Mouse (Mus musculus) midbrain, embryonic 14.5 days (tissue): Measurements from ENCODE around the gene Pqbp1. TPM values are rescaled to one million over a fixed set of nuclear protein-coding genes. Genes with fewer than 3 reads are reported as not detected.

Experiments
- ATAC-seq: fragments of 200-750 bp; cut with Nextera tagmentation; 2 replicates; pipeline ENCODE4 v1.8.0; 2017; ENCODE audit warnings: moderate number of reproducible peaks, moderate library complexity; ENCODE audit not compliant: low FRiP score, low TSS enrichment
- DNase-seq: peaks from one replicate; pipeline ENCODE4 v3.0.0-alpha.2; 2015
- H3K27ac ChIP-seq: fragments of 300-500 bp; sonication (generic); replicated peaks from 2 replicates; pipeline ENCODE4 v1.5.1; 2014; ENCODE audit warnings: mild to moderate bottlenecking, low read depth, low read length, moderate library complexity
- H3K27me3 ChIP-seq: fragments of 300-500 bp; sonication (generic); 2 replicates; pipeline ENCODE4 v1.6.1; 2014; ENCODE audit warnings: low read length, control low read depth, mixed read lengths; ENCODE audit not compliant: control insufficient read depth, insufficient read depth
- H3K36me3 ChIP-seq: fragments of 300-500 bp; sonication (generic); 2 replicates; pipeline ENCODE4 v1.6.1; 2014; ENCODE audit warnings: low read length, control low read depth; ENCODE audit not compliant: control insufficient read depth, insufficient read depth
- H3K4me1 ChIP-seq: fragments of 300-500 bp; sonication (generic); 2 replicates; pipeline ENCODE4 v1.6.1; 2014; ENCODE audit warnings: mild to moderate bottlenecking, antibody characterized with exemption, low read length, control low read depth; ENCODE audit not compliant: control insufficient read depth, insufficient read depth
- H3K4me2 ChIP-seq: fragments of 300-500 bp; sonication (generic); 2 replicates; pipeline ENCODE4 v1.6.1; 2014; ENCODE audit warnings: mild to moderate bottlenecking, low read length, moderate library complexity
- H3K4me3 ChIP-seq: fragments of 300-500 bp; sonication (generic); replicated peaks from 2 replicates; pipeline ENCODE4 v1.5.1; 2014; ENCODE audit warnings: low read depth, low read length
- H3K9ac ChIP-seq: fragments of 300-500 bp; sonication (generic); replicated peaks from 2 replicates; pipeline ENCODE4 v1.6.1; 2014; ENCODE audit warnings: mild to moderate bottlenecking, low read length, moderate library complexity
- H3K9me3 ChIP-seq: fragments of 300-500 bp; sonication (generic); 2 replicates; pipeline ENCODE4 v1.6.1; 2016; ENCODE audit warnings: low read length, control low read depth, mixed read lengths; ENCODE audit not compliant: control insufficient read depth
- WGBS: fragments of 180-500 bp; shearing (Covaris S2); extraction: QIAGEN DNeasy Blood & Tissue Kit; methylation state at CpG from one replicate; pipeline ENCODE4 v1.1.7; 2014; 5-methylcytosine and 5-hydroxymethylcytosine counted together
- polyA plus RNA-seq: library from polyadenylated mRNA; unstranded; fragments of >200 nt; fragmentation: Nextera tagmentation; extraction: Ambion mirVana; gene quantifications from 2 replicates; pipeline ENCODE4 v1.2.1, GENCODE M21; 2014

Pqbp1 gene
- polyA plus RNA-seq, result 181 and 219 TPM in 2 replicates

GRCm38 (mm10) chrX:7898880-7899874 lies at the start of gene Pqbp1, which contains the start of gene Timm17b:
Gene Pqbp1, minus strand, starts transcription at chrX:7899269.
Gene Timm17b, plus strand, starts transcription at chrX:7899357.
- DNase-seq (peak; percentile 93), ATAC-seq (peak; percentile 98)
- WGBS, result 18% methylated on average over 62 of the region's 62 CpGs
- Histone ChIP-seq H3K27ac (peak within 1 kb of the TSS; percentile 88), H3K27me3 (no peaks in the 10 kb centered on the region), H3K9ac (peak within 1 kb of the TSS; percentile 60), H3K4me2 (peak within 1 kb of the TSS; percentile 54), H3K9me3 (no peaks in the 10 kb centered on the region), H3K36me3 (peaks cover 25% of the 10 kb centered on the region), H3K4me3 (peak within 1 kb of the TSS; percentile 53), H3K4me1 (0 out of 2 replicates have a peak, but pooled peaks cover 4% of the 10 kb centered on the region)

GRCm38 (mm10) chrX:7947900-7948492 lies 48.9 kb upstream of the Pqbp1 start:
- H3K27me3 ChIP-seq, result no peaks in the 10 kb centered on the region
- DNase-seq, result peak; percentile 94
- peak; percentile 96; the same call in 1 of the 2 replicates for ATAC-seq

GRCm38 (mm10) chrX:7947108-7947899 lies 48.2 kb upstream of the Pqbp1 start, which contains the start of gene Hdac6:
Gene Hdac6, minus strand, starts transcription at chrX:7947889.
- peak within 1 kb of the TSS; percentile 71 for H3K27ac ChIP-seq
- peak within 1 kb of the TSS; percentile 56 for H3K4me2 ChIP-seq
- H3K9me3 ChIP-seq, result no peaks in the 10 kb centered on the region
- ATAC-seq, result peak; percentile 57
- no peak for DNase-seq
- H3K4me1 ChIP-seq, result no peaks in the 10 kb centered on the region
- H3K36me3 ChIP-seq, result 0 out of 2 replicates have a peak, but pooled peaks cover 4% of the 10 kb centered on the region
- H3K27me3 ChIP-seq, result no peaks in the 10 kb centered on the region
- 25% methylated on average over 36 of the region's 37 CpGs for WGBS
- H3K4me3 ChIP-seq, result peak within 1 kb of the TSS; percentile 46
- H3K9ac ChIP-seq, result peak within 1 kb of the TSS; percentile 43

More at GRCm38 (mm10) chrX:7947900-7948492, 48.9 kb upstream of the Pqbp1 start:
- peak overlapping the region; percentile 46 for H3K4me3 ChIP-seq
- H3K4me1 ChIP-seq, result no peaks in the 10 kb centered on the region
- no peaks in the 10 kb centered on the region for H3K9me3 ChIP-seq
- 19% methylated on average over 38 of the region's 38 CpGs for WGBS
- peak overlapping the region; percentile 31; the same call in 1 of the 2 replicates for H3K9ac ChIP-seq
- peak overlapping the region; percentile 70 for H3K27ac ChIP-seq
- peak overlapping the region; percentile 49 for H3K4me2 ChIP-seq
- H3K36me3 ChIP-seq, result 0 out of 2 replicates have a peak, but pooled peaks cover under 1% of the 10 kb centered on the region

- Histone ChIP-seq H3K4me2 (no peak overlapping the region), H3K9ac (no peak overlapping the region), H3K27me3 (no peaks in the 10 kb centered on the region), H3K9me3 (no peaks in the 10 kb centered on the region), H3K4me3 (no peak overlapping the region), H3K27ac (no peak overlapping the region), H3K4me1 (no peaks in the 10 kb centered on the region), H3K36me3 (peaks cover 9% of the 10 kb centered on the region; the same call in 1 of the 2 replicates)
- ATAC-seq, result no peak
- WGBS, result 68% methylated on average over 8 of the region's 8 CpGs
- DNase-seq, result no peak
Measured at GRCm38 (mm10) chrX:7945618-7946017, 46.5 kb upstream of the Pqbp1 start.

- no peaks in the 10 kb centered on the region for H3K27me3 ChIP-seq
- H3K4me3 ChIP-seq, result no peak overlapping the region
- no peak overlapping the region for H3K27ac ChIP-seq
- ATAC-seq (no peak), DNase-seq (no peak)
- no peaks in the 10 kb centered on the region for H3K9me3 ChIP-seq
- no peak overlapping the region for H3K9ac ChIP-seq
- H3K4me2 ChIP-seq, result no peak overlapping the region
- no peaks in the 10 kb centered on the region for H3K4me1 ChIP-seq
- whole genome bisulfite sequencing, result 96% methylated on average over 6 of the region's 6 CpGs
- peaks cover 32% of the 10 kb centered on the region for H3K36me3 ChIP-seq
Measured at GRCm38 (mm10) chrX:7937667-7938066, 38.6 kb upstream of the Pqbp1 start.

GRCm38 (mm10) chrX:7936874-7937273 lies 37.8 kb upstream of the Pqbp1 start:
- WGBS, result 52% methylated on average over 11 of the region's 11 CpGs
- Histone ChIP-seq H3K4me3 (no peak overlapping the region), H3K4me2 (no peak overlapping the region), H3K9ac (no peak overlapping the region), H3K27ac (no peak overlapping the region), H3K27me3 (no peaks in the 10 kb centered on the region), H3K4me1 (no peaks in the 10 kb centered on the region), H3K9me3 (no peaks in the 10 kb centered on the region), H3K36me3 (peaks cover 40% of the 10 kb centered on the region)
- DNase-seq (no peak), ATAC-seq (no peak)

- Histone ChIP-seq H3K27me3 (no peaks in the 10 kb centered on the region; the same call in 1 of the 2 replicates), H3K9me3 (no peaks in the 10 kb centered on the region), H3K9ac (no peak within 1 kb of the TSS), H3K4me1 (no peaks in the 10 kb centered on the region), H3K36me3 (peaks cover 38% of the 10 kb centered on the region), H3K27ac (no peak within 1 kb of the TSS), H3K4me3 (no peak within 1 kb of the TSS), H3K4me2 (no peak within 1 kb of the TSS)
- ATAC-seq, result 0 out of 2 replicates have a peak, but pooled peaks have one; percentile 34
- peak; percentile 14 for DNase-seq
- 23% methylated on average over 19 of the region's 19 CpGs for WGBS
Measured at GRCm38 (mm10) chrX:7928270-7928790, 29.3 kb upstream of the Pqbp1 start, which contains the start of gene Eras. Gene Eras, minus strand, starts transcription at chrX:7928607.
